Mouse (Mus musculus): ENCODE data around the gene Gfod1. TPM values are rescaled to one million over a fixed set of nuclear protein-coding genes. Genes with fewer than 3 reads are reported as not detected.

Gene Gfod1
- total RNA-seq, 1 experiment from 2014 or later = 9.0 TPM

- DNase-seq = no peak
Observed at GRCm38 (mm10) chr13:43263646-43264045, 40.3 kb downstream of the Gfod1 start.

DNA sequence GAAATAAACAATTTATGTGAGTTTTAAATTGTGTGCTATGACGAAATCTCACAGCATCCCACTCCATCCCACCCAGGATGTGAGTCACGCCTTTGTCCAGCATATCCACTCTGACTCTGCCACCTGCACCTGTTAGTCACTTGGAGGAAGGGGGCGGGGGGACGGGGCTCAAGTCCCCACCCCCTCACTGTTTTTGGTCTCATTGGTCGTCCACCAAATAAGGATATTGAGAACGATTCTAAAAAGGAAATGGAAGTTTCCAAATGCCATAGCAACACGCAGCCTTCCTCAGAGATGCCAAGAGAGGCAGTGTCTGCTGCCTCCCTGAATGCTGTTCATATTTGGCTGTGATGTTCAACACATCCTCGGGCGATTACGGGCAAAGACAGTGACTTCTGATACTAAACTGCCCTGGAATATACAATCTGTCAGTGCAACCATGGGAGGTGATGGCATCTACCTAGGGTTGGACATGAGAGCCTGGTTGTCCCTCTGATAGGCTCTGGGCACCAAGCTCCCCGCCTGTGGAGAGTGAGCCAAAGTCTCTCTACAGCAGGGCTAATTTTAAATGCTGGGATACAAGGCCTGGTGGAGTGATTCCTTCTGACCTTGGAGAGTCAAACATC is 41.7 kb downstream of the Gfod1 start:
- DNase-seq = no peak

- no peak for DNase-seq
Observed at GRCm38 (mm10) chr13:43261287-43261686, 42.7 kb downstream of the Gfod1 start.

- no peak for DNase-seq
Observed at GRCm38 (mm10) chr13:43260731-43261130, 43.2 kb downstream of the Gfod1 start.

DNA sequence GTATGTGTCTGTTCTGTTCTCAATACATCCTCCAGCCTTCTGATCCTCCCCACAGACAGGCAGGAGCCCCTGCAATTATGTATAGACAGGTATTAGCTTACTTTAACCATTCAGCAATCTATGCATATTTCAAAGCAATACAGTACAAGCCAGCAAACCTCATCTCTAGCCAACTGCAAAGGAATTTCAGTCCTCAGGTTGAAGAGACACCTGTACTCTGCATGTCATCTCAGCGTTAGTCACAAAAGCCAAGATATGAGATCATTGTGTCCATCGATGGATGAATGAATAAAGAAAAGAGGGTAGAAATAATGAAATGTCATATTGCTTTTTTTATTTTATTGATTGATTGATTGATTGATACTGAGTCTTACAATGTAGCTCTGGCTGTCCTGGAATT is 47.5 kb downstream of the Gfod1 start:
- DNase-seq = no peak

DNA sequence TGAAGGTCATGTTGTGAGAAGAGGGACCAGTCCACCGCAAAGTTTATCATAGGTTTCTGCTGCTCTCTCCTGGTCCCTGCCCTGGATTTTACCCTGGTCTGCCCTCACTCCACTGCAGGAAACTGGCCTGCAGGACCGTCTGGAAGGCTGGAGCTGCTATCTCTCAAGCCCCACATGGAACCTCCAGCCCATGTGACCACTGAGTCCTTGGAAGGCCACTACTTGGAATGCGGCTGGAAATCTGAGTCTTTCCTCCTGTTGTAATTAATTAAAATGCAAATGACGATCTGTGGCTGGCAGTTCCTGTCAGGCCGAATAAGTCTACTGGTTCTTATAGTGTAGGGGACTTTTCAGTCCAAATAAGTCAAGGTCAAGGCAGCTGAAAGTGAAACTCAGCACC is 50.4 kb downstream of the Gfod1 start:
- no peak for DNase-seq

DNA sequence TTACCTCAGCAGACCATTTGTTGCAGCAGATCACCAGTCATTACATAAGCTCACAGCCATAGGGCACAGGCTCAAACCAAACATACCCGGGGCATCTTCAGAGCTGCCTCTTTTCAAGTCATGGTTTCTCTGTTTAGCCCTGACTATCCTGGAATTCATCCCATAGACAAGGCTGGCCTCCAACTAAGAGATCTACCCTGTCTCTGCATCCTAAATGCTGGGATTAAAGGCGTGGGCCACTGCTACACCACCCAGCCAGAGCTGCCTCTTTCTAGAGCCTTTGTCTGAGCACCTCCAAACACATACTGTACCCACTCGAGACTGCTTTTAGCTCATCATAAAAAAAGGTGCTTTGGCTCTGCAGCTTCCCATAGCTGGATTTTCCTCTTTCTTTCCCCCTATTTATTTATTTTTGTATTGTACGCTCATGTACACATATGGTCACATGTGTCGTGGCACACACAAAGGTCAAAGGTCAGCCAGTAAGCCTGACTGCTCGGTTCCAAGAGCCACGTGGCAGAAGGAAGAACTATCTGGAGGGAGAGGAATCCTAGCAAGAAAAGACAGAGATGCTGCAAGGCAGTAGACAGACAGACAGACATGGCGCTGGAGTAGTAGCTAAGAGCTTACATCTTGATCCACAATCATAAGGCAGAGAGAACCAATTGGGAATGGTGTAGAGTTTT is 51.7 kb downstream of the Gfod1 start:
- DNase-seq = no peak

DNA sequence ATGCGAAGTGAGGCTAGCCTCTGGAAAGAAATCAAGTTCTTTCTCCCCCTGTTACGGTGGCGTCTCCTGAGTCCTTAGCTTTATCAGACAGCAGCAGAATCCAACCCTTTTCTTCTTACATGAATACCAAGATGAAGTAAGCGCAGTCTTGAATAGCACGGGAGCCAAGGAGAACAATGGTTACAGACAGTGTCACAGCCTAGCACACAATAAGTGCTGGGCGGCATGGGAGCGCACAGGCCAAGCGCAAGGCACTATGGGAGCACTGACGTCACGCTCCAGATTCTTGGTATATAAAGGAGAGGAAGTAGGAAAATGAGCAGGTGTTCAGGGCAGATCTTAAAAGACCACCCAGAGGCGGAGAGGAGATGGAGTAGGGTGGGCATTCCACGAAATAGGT is 52.6 kb downstream of the Gfod1 start:
- no peak for DNase-seq

DNA sequence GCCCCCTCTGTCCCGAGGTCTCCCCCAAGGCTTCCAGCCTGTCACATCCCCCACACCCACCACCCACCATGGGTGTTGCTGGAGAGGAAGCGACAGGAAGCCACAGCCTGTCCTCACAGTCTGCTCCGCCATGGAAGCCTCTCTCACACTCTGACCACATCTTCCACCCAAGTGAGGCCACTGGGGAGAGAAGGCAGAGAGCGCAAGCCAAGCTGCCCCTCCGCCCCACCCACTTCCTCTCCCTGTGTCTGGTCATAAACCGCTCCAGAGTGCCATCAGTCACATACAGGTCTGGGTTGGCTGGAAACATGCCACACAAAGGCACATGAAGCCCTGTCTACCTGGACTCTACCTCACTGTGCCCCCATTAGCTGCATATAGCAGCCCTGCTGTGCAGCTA is 53.3 kb downstream of the Gfod1 start:
- DNase-seq = no peak

GRCm38 (mm10) chr13:43250106-43250505 is 53.9 kb downstream of the Gfod1 start:
- DNase-seq = no peak

DNA sequence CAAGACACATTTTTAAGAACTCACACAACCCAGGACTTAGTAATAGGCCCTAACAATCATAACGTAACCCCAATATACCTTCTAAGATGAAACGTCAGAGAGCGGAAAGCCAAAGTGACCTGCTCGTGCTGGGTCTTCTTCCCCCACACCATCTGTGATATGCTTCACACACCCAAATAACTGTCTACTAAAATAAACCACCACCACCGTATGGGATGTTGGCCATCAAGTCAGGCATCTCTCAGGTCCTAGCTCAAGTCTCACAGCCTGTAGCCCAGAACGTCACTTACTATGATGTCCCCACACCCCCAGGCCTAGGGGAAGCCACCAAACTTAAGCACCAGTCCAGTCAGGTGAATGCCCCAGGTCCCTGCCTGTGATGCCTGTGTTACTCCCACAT is 55.6 kb downstream of the Gfod1 start:
- DNase-seq = no peak

GRCm38 (mm10) chr13:43246876-43247275 is 57.1 kb downstream of the Gfod1 start:
- DNase-seq = no peak

DNA sequence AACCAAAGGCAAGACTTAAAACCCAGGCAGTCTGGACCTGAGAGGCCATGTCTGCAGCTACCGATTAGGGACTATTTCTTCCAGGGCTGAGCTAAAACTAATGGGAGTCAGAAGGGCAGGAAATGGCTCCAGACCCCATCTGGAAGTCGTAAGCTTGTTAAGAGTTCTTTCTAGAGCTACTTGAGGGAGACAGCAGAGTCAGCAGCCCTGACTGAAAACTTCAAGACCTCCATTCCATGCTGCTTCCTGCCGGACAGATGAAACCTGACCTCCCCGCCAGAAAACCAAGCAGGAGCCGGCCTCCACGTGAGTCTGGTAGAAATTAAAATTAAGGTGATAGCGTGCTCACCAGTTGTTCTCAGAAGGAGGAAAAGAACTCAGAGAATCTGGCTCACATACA is 60.2 kb downstream of the Gfod1 start:
- no peak for DNase-seq

- DNase-seq = no peak
Observed at GRCm38 (mm10) chr13:43243240-43243639, 60.7 kb downstream of the Gfod1 start.

- no peak for DNase-seq
Observed at GRCm38 (mm10) chr13:43241750-43242149, 62.2 kb downstream of the Gfod1 start.

GRCm38 (mm10) chr13:43241069-43241468 is 62.9 kb downstream of the Gfod1 start:
- DNase-seq = no peak

DNA sequence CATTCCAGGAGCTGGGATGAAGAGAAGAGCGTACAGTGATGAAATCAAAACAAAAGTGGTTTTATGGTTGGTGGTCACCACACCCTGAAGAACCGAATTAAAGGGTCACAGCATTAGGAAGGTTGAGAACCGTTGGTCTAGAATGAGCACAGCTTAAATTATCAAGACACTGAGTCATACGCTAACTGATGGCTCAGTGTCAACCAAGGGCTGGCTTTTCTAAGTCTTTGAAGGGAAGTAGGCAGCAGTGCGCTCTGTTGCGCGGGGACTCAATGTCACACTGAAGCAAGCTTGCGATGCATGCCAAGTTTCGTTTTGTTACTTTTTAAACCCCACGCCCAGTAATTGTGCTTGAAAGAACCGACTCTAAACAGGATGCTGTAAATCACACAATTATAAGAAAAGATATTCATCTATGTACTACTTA is 64.2 kb downstream of the Gfod1 start:
- DNase-seq = peak; percentile 50

- DNase-seq = no peak
Observed at GRCm38 (mm10) chr13:43236630-43237029, 67.3 kb downstream of the Gfod1 start.

GRCm38 (mm10) chr13:43235982-43236381 is 68.0 kb downstream of the Gfod1 start:
- DNase-seq = no peak

GRCm38 (mm10) chr13:43235586-43235910 is 68.4 kb downstream of the Gfod1 start:
- no peak for DNase-seq

- DNase-seq = no peak
Observed at GRCm38 (mm10) chr13:43234869-43235585, 68.9 kb downstream of the Gfod1 start.

DNA sequence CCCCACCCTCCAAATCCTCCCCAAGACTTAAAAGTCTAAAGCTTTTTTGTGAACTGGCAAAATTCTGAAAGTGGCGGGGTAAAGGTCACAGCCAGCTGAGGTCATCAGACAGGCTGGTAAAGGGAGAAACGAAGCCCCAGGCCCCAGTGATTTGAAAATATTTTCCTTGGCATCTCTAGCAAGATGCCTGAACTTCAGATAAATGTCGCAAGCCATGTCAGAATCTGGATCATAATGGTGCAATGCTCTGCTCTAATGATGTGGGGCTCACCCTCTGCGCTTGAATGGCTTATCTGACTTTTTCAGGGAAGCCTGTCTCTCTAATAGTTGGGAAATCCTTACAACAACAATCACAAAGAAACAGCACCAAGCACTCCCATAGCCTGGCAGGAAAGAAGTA is 70.6 kb downstream of the Gfod1 start:
- DNase-seq = no peak

- peak; percentile 47 for DNase-seq
Observed at GRCm38 (mm10) chr13:43231965-43232860, 71.8 kb downstream of the Gfod1 start.

Measured in adrenal gland, postnatal 25 days (tissue).